Mouse (Mus musculus) fat pad, adult 2 months (tissue): ENCODE measurements around the gene Gm1113.

Experiments used
- DNase-seq: peaks from one replicate; pipeline ENCODE4 v3.0.0-alpha.2; 2011; ENCODE audit warnings: low read depth, low spot score; ENCODE audit errors: extremely low read depth

Gm1113 gene

GRCm38 (mm10) chr9:35529141-35529540 lies 11.1 kb upstream of the Gm1113 start:
- no peak for DNase-seq

DNA sequence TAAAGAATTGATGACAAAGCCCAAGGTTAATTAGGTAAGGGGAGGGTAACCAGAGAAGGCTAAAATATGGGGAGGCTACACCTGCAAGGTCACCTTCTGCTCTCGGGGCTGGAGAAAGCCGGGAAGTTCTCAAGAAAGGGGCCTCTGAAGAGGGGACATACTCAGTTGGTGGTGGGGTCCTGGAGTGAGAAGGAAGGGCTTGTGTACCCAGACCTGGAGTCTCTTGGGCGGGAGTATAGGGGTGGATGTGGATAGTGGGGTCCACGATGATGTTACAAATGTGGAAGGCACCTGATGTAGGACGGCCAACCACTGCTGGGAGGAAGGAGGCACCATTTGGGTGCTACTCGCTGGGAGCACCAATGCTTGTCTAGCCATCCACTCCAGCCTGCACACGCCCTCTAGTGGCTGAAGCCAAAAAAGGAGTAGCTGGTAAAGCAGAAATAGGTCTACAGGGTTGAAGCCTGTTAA lies 5.9 kb upstream of the Gm1113 start:
- DNase-seq, result no peak

DNA sequence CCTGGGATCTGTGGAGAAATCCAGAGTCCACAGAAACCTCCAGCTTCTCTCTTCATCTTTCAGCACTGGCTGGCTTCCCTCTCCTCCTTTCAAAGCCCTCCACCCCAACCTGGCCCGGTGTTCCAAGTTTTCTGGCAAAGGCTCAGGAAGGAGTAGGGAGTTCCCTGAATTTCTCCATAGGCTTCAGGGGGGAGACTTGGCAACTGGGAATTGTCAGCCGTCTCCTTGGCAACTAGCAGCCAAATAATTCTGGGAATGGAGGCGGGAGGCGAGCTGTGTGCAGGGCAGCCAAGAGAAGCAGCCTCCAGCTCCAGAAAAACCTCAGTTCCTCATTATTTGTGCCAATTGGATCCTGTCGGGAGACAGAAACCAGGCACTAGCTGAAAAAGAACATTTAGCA lies 5.5 kb upstream of the Gm1113 start:
- peak; percentile 73 for DNase-seq

GRCm38 (mm10) chr9:35522821-35523515 lies 4.9 kb upstream of the Gm1113 start:
- DNase-seq, result peak; percentile 88

DNA sequence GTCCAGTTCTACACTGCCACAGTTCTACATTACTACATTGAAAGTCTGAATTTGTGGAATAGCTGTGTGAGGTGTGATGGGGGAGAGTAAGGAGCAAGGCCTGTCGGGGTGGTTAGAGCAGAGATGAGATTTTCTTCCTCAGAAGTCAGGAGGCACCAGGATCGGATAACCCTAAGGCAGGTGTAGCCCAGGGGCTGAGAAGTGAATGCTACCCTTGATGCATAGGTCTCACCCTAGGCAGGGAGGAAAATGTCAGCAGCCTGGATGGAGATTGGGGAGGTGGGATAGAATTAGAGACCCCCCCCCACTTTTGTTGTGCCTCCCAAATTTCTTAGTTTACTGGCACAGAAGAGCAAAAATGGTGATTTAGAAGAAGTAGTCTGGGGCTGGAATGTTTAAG lies 4.2 kb upstream of the Gm1113 start:
- no peak for DNase-seq

DNA sequence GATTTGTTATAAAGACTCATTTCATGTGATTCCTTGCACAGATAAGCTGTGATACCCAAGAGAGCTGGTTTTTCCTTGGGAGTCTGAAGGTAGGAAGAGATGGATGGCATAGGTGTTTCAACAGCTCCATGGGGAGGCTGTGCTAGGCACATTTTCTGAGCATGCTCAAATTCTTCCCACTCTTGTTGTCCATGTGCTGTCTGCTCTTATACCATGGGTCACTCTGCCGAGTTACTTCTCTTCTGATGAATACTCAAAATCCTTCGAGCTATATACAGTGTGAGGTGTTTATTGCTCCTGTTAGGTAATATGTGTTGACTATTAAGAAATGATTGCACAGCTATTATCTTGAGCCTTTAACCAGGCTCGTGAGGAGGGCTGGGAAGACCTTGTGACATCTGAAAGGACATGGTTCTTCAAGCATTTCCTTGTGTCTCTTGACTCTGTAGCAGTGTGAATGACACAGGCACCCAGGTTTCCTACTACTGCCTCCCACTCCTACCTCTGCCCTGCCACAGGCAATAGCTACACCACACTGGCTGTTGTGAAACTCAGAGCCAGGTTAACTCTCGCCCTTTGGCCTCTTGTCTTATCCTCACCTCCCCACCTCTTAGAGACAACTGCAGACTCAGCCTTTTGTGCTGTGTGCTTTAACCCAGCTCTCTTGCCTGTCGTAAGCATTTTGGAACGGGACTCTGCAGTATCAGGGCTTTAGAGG lies 2.7 kb upstream of the Gm1113 start:
- DNase-seq, result no peak

DNA sequence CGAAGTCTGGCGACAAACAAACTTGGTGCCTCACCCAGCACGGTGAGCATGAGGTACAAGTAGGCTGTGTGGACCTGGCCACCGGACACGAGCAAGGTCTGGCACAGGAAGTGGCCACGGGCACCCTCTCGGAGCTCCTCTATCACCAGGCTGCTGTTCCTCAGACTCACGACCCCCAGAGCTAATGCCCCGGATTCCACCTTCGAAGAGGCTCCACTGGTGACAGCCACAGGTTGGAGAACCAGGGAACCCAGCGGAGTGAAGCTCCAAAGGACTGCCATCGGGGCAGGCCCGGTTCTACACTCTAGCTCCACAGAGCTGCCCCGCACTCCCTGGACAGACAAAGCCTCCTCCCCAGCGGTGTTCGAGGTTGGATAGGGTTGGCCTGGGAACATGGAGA lies 1.4 kb downstream of the Gm1113 start:
- DNase-seq, result no peak

DNA sequence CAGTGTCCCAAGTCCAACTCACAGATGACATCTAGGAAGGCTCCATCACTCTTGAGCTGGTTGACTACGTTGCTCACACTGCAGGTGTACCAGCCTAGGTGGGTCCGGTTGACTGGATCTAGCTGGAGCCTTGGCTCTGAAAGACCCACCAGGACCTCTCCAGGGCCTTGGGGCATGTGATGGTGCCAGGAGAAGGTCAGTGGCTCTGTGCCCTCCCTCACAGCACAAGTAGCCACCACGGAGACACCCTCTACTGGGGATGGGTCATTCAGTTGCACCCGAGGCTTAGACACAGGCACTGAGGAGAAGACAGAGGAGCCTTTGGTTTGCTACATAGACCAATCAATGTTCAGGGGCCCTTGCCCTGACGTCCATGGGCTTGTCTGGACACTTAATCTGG lies 1.9 kb downstream of the Gm1113 start:
- DNase-seq, result no peak

GRCm38 (mm10) chr9:35513900-35514299 lies 4.2 kb downstream of the Gm1113 start:
- no peak for DNase-seq

DNA sequence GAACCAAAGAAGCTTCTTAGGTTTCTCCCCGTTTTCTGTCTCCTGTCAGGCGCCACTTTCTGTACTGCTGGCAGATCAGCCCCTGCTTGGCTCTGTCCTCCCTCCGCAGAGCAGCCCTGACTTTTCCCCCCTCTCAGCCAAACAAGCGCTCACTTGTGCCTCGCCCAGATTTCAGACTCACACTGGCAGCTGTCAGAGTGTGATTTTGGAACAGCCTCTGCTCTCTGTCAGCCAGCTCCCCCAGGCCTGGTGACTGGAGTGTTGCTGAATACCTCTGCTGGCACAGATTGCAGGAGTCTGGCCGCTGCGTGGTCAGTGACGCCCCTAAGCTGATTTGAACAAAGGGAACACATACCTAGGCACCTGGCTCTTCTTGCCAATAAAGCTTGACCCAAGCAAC lies 9.8 kb downstream of the Gm1113 start:
- DNase-seq, result no peak

DNA sequence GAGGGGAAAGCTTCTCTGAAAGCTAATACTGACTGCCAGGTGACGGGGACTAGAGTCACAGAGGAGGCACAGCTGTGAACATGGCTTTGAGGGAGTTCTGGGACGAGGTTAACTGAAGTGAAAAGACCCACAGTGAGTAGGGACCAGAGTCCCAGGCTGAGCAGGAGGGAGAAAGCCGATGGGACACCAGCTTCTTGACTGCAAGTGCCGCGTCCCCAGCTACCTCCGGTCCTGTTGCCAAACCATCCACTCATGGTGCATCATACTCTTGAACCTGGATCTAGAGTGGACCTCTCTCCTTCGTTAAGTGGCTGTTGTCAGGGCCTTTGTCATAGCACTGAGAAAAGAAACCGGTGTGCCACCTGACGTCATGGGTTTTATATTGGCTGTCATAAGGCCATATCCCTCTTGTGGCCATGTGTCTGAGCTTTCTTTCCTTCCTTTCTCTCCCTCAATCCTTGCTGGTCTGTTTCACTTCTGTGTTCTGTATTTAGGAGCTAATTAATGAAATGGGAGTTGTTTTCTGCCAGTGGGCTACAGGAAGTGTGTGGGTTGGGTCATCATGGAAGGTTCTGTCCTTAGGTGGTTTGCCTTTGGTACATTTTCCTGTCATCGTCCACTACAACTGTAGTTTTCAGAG lies 15.6 kb downstream of the Gm1113 start:
- no peak for DNase-seq

DNA sequence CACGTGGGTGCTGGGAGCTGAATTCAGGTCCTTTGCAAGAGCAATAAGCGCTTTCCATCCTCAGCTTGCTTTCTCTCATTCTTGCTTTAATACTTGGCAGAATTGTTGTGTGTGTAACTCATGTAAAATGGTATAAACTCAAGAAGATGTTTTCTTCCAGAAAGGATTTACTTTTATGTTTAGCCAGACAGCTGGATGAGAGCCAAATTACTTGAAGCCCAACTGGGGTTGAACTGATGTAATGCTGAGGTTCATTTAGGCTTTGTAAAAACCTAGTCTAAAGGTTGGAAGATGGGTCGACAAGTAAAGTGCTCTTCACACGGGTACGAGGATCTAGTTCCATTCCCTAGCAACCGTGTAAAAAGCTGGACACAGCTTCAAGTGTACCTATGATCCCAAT lies 18.1 kb downstream of the Gm1113 start:
- no peak for DNase-seq

- no peak for DNase-seq
Measured at GRCm38 (mm10) chr9:35495471-35495870, 22.6 kb downstream of the Gm1113 start.

DNA sequence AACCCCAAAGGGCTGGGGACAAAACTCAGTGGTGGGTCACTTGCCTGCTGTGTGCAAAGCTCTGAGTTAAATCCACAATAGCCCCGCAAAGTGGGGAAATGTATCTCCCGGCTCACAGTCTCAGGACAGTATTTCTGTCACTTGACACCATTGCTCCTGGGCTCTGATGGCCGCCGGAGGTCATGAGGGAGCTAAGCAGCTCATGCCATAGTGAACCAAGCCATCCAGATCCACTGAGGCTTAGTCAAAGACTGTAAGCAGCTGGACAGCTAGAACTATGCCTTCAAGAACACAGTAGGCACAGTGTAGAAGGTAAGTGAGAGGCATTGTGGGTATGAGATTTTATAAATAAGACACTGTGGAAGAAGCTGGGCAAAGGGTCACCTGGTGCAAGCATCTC lies 23.1 kb downstream of the Gm1113 start:
- DNase-seq, result no peak

DNA sequence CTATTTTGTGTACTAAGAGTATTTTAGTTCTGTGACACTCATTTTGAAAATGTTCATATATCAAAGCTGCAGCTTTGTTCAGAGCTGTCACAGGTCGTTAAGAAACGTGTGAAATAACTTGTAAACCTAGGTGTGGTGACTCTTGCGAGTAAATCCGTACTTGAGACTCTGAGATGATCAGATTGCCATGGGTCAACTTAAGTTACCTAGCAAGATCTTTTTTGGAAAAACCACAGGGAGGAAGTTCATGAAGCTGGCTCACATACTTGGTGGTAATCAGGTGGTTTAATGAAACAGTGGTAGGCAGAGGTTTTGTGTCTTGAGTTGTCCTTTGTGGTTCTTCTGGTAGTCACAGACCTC lies 24.4 kb downstream of the Gm1113 start:
- no peak for DNase-seq

- DNase-seq, result peak; percentile 18
Measured at GRCm38 (mm10) chr9:35493033-35493732, 24.9 kb downstream of the Gm1113 start.

- DNase-seq, result no peak
Measured at GRCm38 (mm10) chr9:35491109-35491866, 26.8 kb downstream of the Gm1113 start.

GRCm38 (mm10) chr9:35488496-35488895 lies 29.6 kb downstream of the Gm1113 start:
- DNase-seq, result no peak

DNA sequence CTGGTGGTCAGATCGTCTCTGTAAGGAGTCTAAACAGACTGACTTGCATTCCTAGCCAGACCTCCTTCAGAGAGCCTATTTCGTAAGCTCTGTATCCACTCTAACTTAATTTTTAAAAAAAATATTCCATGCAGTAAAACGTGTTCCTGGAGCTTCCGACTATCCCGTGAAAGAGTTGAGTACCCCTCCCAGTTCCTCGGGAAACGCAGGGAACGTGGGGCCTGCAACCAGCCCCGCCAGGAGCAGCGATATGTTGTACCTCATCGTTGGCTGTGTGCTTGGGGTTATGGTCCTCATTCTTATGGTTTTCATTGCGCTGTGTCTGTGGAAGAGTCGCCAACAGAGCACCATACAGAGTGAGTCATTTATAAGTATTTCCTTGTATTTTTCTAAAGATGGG lies 31.5 kb downstream of the Gm1113 start:
- DNase-seq, result no peak

GRCm38 (mm10) chr9:35483949-35484348 lies 34.1 kb downstream of the Gm1113 start:
- no peak for DNase-seq
